Comparison of ENCODE assay signal across 17 mouse cellular contexts in the genomic region with DNA sequence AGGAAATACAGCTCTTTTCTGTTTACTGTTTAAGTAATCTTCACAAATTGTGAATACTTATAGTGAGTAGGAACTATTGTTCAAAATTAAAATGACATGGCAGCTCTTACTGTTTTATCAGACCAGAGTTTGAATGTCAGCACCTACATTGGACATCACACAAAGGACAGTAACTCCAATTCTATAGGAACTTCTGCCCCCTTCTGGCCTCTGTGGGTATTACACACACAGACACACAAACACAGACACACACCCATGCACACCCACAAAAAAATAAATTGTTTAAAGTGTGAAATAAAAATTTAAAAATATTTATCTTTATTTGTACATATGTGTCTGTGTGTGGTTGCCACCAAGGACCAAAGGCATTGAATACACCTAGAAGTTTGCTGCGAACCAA. TPM values are rescaled to one million over a fixed set of nuclear protein-coding genes. Genes with fewer than 3 reads are reported as not detected.
DNase-seq lines count a peak whose midpoint lies in the region; ATAC-seq and TF ChIP-seq lines count a peak whose summit lies in the region.
"Had no signal": no experiment of that assay in that cellular context is flagged by ENCODE, and none has a peak within 500 bp of the region (broad histone marks: within the 10 kb centered on the region; RNA-seq: fewer than 3 reads in every experiment).

No protein-coding gene starts in this region.

- no peak for TF ChIP-seq EP300 in heart, postnatal 0 days (IDR thresholded peaks at IDR 0.05; ENCODE audit: low read depth)
- no peak for TF ChIP-seq EP300 in lung, postnatal 0 days (IDR thresholded peaks at IDR 0.05)

- 100% methylated on average over 1 of the region's 1 CpGs for WGBS in heart, postnatal 0 days
- 96% methylated on average over 1 of the region's 1 CpGs for WGBS in lung, postnatal 0 days
- 97% methylated on average over 1 of the region's 1 CpGs for WGBS in midbrain, embryonic 16.5 days

- no peaks in the 10 kb centered on the region for H3K4me1 ChIP-seq in heart, postnatal 0 days (ENCODE audit: control insufficient read depth, insufficient read depth)
- H3K4me1 ChIP-seq in lung, postnatal 0 days (ENCODE audit: insufficient read depth, low read depth, low read length): no peaks in the 10 kb centered on the region
- no peaks in the 10 kb centered on the region for H3K4me1 ChIP-seq in midbrain, embryonic 16.5 days (ENCODE audit: control insufficient read depth, insufficient read depth, low read length)
- H3K4me1 ChIP-seq: embryonic facial prominence, embryonic 13.5 days; forebrain, embryonic 15.5 days had no signal

- no peak overlapping the region for H3K4me2 ChIP-seq in heart, postnatal 0 days (ENCODE audit: low read depth, low read length)
- H3K4me2 ChIP-seq in lung, postnatal 0 days (replicated peaks; ENCODE audit: low read depth, low read length): no peak overlapping the region
- H3K4me2 ChIP-seq in midbrain, embryonic 16.5 days (ENCODE audit: low read length): no peak overlapping the region
- H3K4me2 ChIP-seq: embryonic facial prominence, embryonic 13.5 days; forebrain, embryonic 15.5 days had no signal

- H3K4me3 ChIP-seq in heart, postnatal 0 days (ENCODE audit: low read depth, low read length): no peak overlapping the region
- H3K4me3 ChIP-seq in lung, postnatal 0 days (ENCODE audit: low read depth, low read length): no peak overlapping the region
- no peak overlapping the region for H3K4me3 ChIP-seq in midbrain, embryonic 16.5 days (ENCODE audit: low read depth, low read length)
- H3K4me3 ChIP-seq: embryonic facial prominence, embryonic 13.5 days; forebrain, embryonic 15.5 days had no signal

- TF ChIP-seq CTCF in heart, postnatal 0 days (IDR thresholded peaks at IDR 0.05; ENCODE audit: low read depth): peak; percentile 5; the same call in 1 of the 2 replicates
- TF ChIP-seq CTCF in lung, postnatal 0 days (IDR thresholded peaks at IDR 0.05): peak; percentile 37
- peak; percentile 59 for TF ChIP-seq CTCF in Patski (IDR thresholded peaks at IDR 0.05)

- H3K9ac ChIP-seq in heart, postnatal 0 days (replicated peaks; ENCODE audit: low read depth, low read length): no peak overlapping the region
- no peak overlapping the region for H3K9ac ChIP-seq in lung, postnatal 0 days (replicated peaks; ENCODE audit: low read depth)
- no peak overlapping the region for H3K9ac ChIP-seq in midbrain, embryonic 16.5 days (ENCODE audit: low read depth, low read length)
- H3K9ac ChIP-seq: embryonic facial prominence, embryonic 13.5 days; forebrain, embryonic 15.5 days had no signal

- DNase-seq in heart, postnatal 0 days (ENCODE audit: low spot score): no peak
- DNase-seq in heart, postnatal 36 days: no peak
- no peak for DNase-seq in lung, postnatal 0 days (ENCODE audit: low spot score)
- DNase-seq in lung, postnatal 10 days: no peak
- no peak for DNase-seq in Patski (ENCODE audit: low read depth, low spot score)
- peak; percentile 10 for DNase-seq in naive thymus-derived CD4-positive, alpha-beta T cell, adult 2 months (ENCODE audit: low read depth)
- DNase-seq: adrenal gland, postnatal 36 days; cerebellum, adult 9-11 months; heart, adult 11 months; heart, postnatal 4 days; lung, adult 18-20 months; midbrain, embryonic 14.5 days; right cerebral cortex, postnatal 4 days had no signal

- H3K27me3 ChIP-seq in heart, postnatal 0 days (ENCODE audit: control insufficient read depth, insufficient read depth, low read length): no peaks in the 10 kb centered on the region
- no peaks in the 10 kb centered on the region for H3K27me3 ChIP-seq in lung, postnatal 0 days (replicated peaks; ENCODE audit: insufficient read depth, low read length)
- H3K27me3 ChIP-seq in Patski: no peaks in the 10 kb centered on the region
- no peaks in the 10 kb centered on the region for H3K27me3 ChIP-seq in midbrain, embryonic 16.5 days (ENCODE audit: control insufficient read depth, insufficient read depth, low read depth, low read length)
- H3K27me3 ChIP-seq: embryonic facial prominence, embryonic 13.5 days; forebrain, embryonic 15.5 days had no signal

- no peak overlapping the region for H3K27ac ChIP-seq in heart, postnatal 0 days (ENCODE audit: low read depth)
- no peak overlapping the region for H3K27ac ChIP-seq in lung, postnatal 0 days (ENCODE audit: low read length)
- H3K27ac ChIP-seq in midbrain, embryonic 16.5 days (ENCODE audit: low read length): no peak overlapping the region
- H3K27ac ChIP-seq: embryonic facial prominence, embryonic 13.5 days; forebrain, embryonic 15.5 days had no signal

- POLR2A ChIA-PET in Patski (lab: Charles Lee): no interaction called here

- H3K36me3 ChIP-seq in heart, postnatal 0 days (replicated peaks; ENCODE audit: control insufficient read depth, insufficient read depth, low read length): no peaks in the 10 kb centered on the region
- no peaks in the 10 kb centered on the region for H3K36me3 ChIP-seq in lung, postnatal 0 days (ENCODE audit: insufficient read depth, low read length)
- H3K36me3 ChIP-seq in midbrain, embryonic 16.5 days (ENCODE audit: control insufficient read depth, insufficient read depth, low read length): no peaks in the 10 kb centered on the region
- H3K36me3 ChIP-seq: embryonic facial prominence, embryonic 13.5 days; forebrain, embryonic 15.5 days; G1E had no signal

- no peak for ATAC-seq in heart, postnatal 0 days (ENCODE audit: insufficient read depth, low read depth)
- ATAC-seq in lung, postnatal 0 days: no peak
- no peak for ATAC-seq in Patski
- ATAC-seq in midbrain, embryonic 16.5 days: no peak
- ATAC-seq: forebrain, embryonic 15.5 days had no signal

- in situ Hi-C loops in Patski (cut with MboI; ENCODE audit: low pct_unique_long_range_greater_than_20kb): no loop called here

- H3K9me3 ChIP-seq in heart, postnatal 0 days (replicated peaks; ENCODE audit: control insufficient read depth, low read length): 0 out of 2 replicates have a peak, but pooled peaks cover 5% of the 10 kb centered on the region
- H3K9me3 ChIP-seq in lung, postnatal 0 days (ENCODE audit: low read length): no peaks in the 10 kb centered on the region
- H3K9me3 ChIP-seq in midbrain, embryonic 16.5 days (replicated peaks; ENCODE audit: control insufficient read depth, low read length, poor library complexity, severe bottlenecking): no peaks in the 10 kb centered on the region
- H3K9me3 ChIP-seq: embryonic facial prominence, embryonic 13.5 days; forebrain, embryonic 15.5 days had no signal

- intact Hi-C loops in heart, postnatal 36 days (cut with DNase I): no loop called here

- CTCF ChIA-PET in Patski (lab: Charles Lee): interaction anchor here (0.8 to 1.0 kb wide), 2 partner anchors 11 to 26 kb away, joined by 3 read pairs; no protein-coding TSS in a partner anchor

RNA-seq across cellular contexts. Expression of a gene that starts 49.4 kb away (rescaled TPM):
- 1,082 and 1,791 TPM in 2 replicates for total RNA-seq in heart, postnatal 0 days (2014; rRNA removed; ENCODE audit: low replicate concordance)
- 804 and 821 TPM in 2 replicates for polyA plus RNA-seq in heart, postnatal 0 days (2015; fragmentation: Nextera tagmentation; extraction: Ambion mirVana)
- total RNA-seq in heart, postnatal 36 days (2021): 100 to 1,000 TPM; 586 to 674 TPM
- 90.3 and 96.6 TPM in 2 replicates for polyA plus RNA-seq in lung, postnatal 0 days (2015; fragmentation: Nextera tagmentation; extraction: Ambion mirVana)
- 74.0 TPM for polyA plus RNA-seq in Patski (2021)
- polyA plus RNA-seq in midbrain, embryonic 16.5 days (2015; fragmentation: Nextera tagmentation; extraction: Ambion mirVana): 35.4 and 35.6 TPM in 2 replicates
- polyA plus RNA-seq: G1E had no signal

Comparison
In these comparisons a context has a peak if more than half of its experiments do, and no peak if none do; other contexts are left out.
1. CTCF ChIP-seq: peak in every context shown above with its lines; median percentile 59 in Patski; 37 in lung, postnatal 0 days; 5 in heart, postnatal 0 days.